In genomic region chr8:84995680-84996079, GRCm38 (mm10) we compare ENCODE assay signal across 14 mouse cellular contexts. TPM values are rescaled to one million over a fixed set of nuclear protein-coding genes. Genes with fewer than 3 reads are reported as not detected.
A peak's percentile ranks its signal among the peaks of the same experiment; 100 is the strongest.
DNase-seq lines count a peak whose midpoint lies in the region; ATAC-seq and TF ChIP-seq lines count a peak whose summit lies in the region.
"Had no signal": no experiment of that assay in that cellular context is flagged by ENCODE, and none has a peak within 500 bp of the region (broad histone marks: within the 10 kb centered on the region; RNA-seq: fewer than 3 reads in every experiment).

No protein-coding gene starts in this region.

- H3K4me2 ChIP-seq in limb, embryonic 11.5 days (ENCODE audit: low read depth, severe bottlenecking): no peak overlapping the region
- H3K4me2 ChIP-seq: stomach, embryonic 15.5 days had no signal

- no peak for TF ChIP-seq CTCF in gastrocnemius, adult 2 months (IDR thresholded peaks at IDR 0.05)

- no peak overlapping the region for H3K27ac ChIP-seq in gastrocnemius, adult 2 months
- H3K27ac ChIP-seq in limb, embryonic 11.5 days (replicated peaks; ENCODE audit: low read depth, low read length): no peak overlapping the region
- H3K27ac ChIP-seq: macrophage; stomach, embryonic 15.5 days had no signal

- no peak for ATAC-seq in limb, embryonic 11.5 days (ENCODE audit: insufficient number of reproducible peaks, low FRiP score, low TSS enrichment, low read depth)

- WGBS in limb, embryonic 11.5 days: 32% methylated on average over 25 of the region's 25 CpGs

- peak; percentile 42 for DNase-seq in gastrocnemius, adult 2 months
- DNase-seq in gastrocnemius, postnatal 25 days: no peak
- DNase-seq in thymus, postnatal 14 days: peak; percentile 22
- DNase-seq in thymus, postnatal 25 days: no peak
- peak; percentile 41 for DNase-seq in limb, embryonic 11.5 days (ENCODE audit: low spot score)
- peak; percentile 63 for DNase-seq in testis, postnatal 14 days (ENCODE audit: low spot score)
- DNase-seq in adrenal gland, postnatal 10 days: no peak
- DNase-seq in urinary bladder, postnatal 25 days (ENCODE audit: low spot score): no peak
- DNase-seq: cerebellum, adult 2 months; kidney, postnatal 25 days had no signal

- intact Hi-C loops in gastrocnemius, adult 2 months (cut with DNase I): no loop called here

- no peak overlapping the region for H3K9ac ChIP-seq in limb, embryonic 11.5 days (ENCODE audit: low read length)
- H3K9ac ChIP-seq: stomach, embryonic 15.5 days had no signal

- no peak overlapping the region for H3K4me3 ChIP-seq in gastrocnemius, adult 2 months
- no peak overlapping the region for H3K4me3 ChIP-seq in limb, embryonic 11.5 days (ENCODE audit: low read depth, low read length)
- H3K4me3 ChIP-seq: stomach, embryonic 15.5 days had no signal

- H3K9me3 ChIP-seq in limb, embryonic 11.5 days (ENCODE audit: control insufficient read depth, low read length): no peaks in the 10 kb centered on the region
- H3K9me3 ChIP-seq: stomach, embryonic 15.5 days had no signal

- no peaks in the 10 kb centered on the region for H3K36me3 ChIP-seq in limb, embryonic 11.5 days (ENCODE audit: control insufficient read depth, insufficient read depth, low read length)

- peaks cover 9% of the 10 kb centered on the region; the same call in 1 of the 2 replicates for H3K4me1 ChIP-seq in limb, embryonic 11.5 days (ENCODE audit: control insufficient read depth, insufficient read depth, low read length)

- H3K27me3 ChIP-seq in limb, embryonic 11.5 days (ENCODE audit: control insufficient read depth, insufficient read depth, low read length): peaks cover 14% of the 10 kb centered on the region
- H3K27me3 ChIP-seq: stomach, embryonic 15.5 days had no signal

RNA-seq across cellular contexts. Expression of gene Hook2, which starts 5.3 kb away (rescaled TPM):
- total RNA-seq in gastrocnemius, adult 2 months (2021): 1 to 10 TPM; 1.4 to 2.0 TPM
- 1 to 10 TPM; 1.1 to 1.3 TPM for total RNA-seq in gastrocnemius, postnatal 25 days (2021)
- 14.5 and 15.2 TPM in 2 replicates for polyA plus RNA-seq in limb, embryonic 11.5 days (2014; fragmentation: Nextera tagmentation; extraction: Ambion mirVana)
- 1 to 10 TPM; 6.5 to 6.6 TPM for total RNA-seq in adrenal gland, postnatal 10 days (2021)

RNA-seq across cellular contexts. Expression of gene Junb, which starts 17.2 kb away (rescaled TPM):
- 10 to 100 TPM in 1 of 2 experiments, 1 to 10 TPM in 1; 5.7 to 10.1 TPM for total RNA-seq in gastrocnemius, adult 2 months (2021)
- 1 to 10 TPM; 5.1 to 6.9 TPM for total RNA-seq in gastrocnemius, postnatal 25 days (2021)
- polyA plus RNA-seq in limb, embryonic 11.5 days (2014; fragmentation: Nextera tagmentation; extraction: Ambion mirVana): 7.2 and 7.7 TPM in 2 replicates
- 100 to 1,000 TPM in 1 of 2 experiments, 10 to 100 TPM in 1; 28.7 to 134 TPM for total RNA-seq in adrenal gland, postnatal 10 days (2021)

RNA-seq across cellular contexts. Expression of gene Best2, which starts 18.7 kb away (rescaled TPM):
- not detected for total RNA-seq in gastrocnemius, adult 2 months (2021)
- total RNA-seq in gastrocnemius, postnatal 25 days (2021): not detected
- polyA plus RNA-seq in limb, embryonic 11.5 days (2014; fragmentation: Nextera tagmentation; extraction: Ambion mirVana): not detected in 2 replicates
- not detected for total RNA-seq in adrenal gland, postnatal 10 days (2021)
- total RNA-seq: left cerebral cortex, postnatal 14 days had no signal
- polyA plus RNA-seq: heart, postnatal 0 days; macrophage had no signal

RNA-seq across cellular contexts. Expression of gene Rnaseh2a, which starts 26.1 kb away (rescaled TPM):
- 10 to 100 TPM; 22.1 to 25.9 TPM for total RNA-seq in gastrocnemius, adult 2 months (2021)
- total RNA-seq in gastrocnemius, postnatal 25 days (2021): 10 to 100 TPM; 22.2 to 24.7 TPM
- 127 and 133 TPM in 2 replicates for polyA plus RNA-seq in limb, embryonic 11.5 days (2014; fragmentation: Nextera tagmentation; extraction: Ambion mirVana)
- 10 to 100 TPM; 88.6 to 91.7 TPM for total RNA-seq in adrenal gland, postnatal 10 days (2021)

RNA-seq across cellular contexts. Expression of gene Prdx2, which starts 26.3 kb away (rescaled TPM):
- 100 to 1,000 TPM; 151 to 245 TPM for total RNA-seq in gastrocnemius, adult 2 months (2021)
- total RNA-seq in gastrocnemius, postnatal 25 days (2021): 100 to 1,000 TPM; 192 to 200 TPM
- 1,235 and 1,326 TPM in 2 replicates for polyA plus RNA-seq in limb, embryonic 11.5 days (2014; fragmentation: Nextera tagmentation; extraction: Ambion mirVana)
- total RNA-seq in adrenal gland, postnatal 10 days (2021): 100 to 1,000 TPM; 477 to 503 TPM

Comparison
In these comparisons a context has a peak if more than half of its experiments do, and no peak if none do; other contexts are left out.
1. DNase-seq: peak in gastrocnemius, adult 2 months (single experiment), thymus, postnatal 14 days (single experiment), limb, embryonic 11.5 days (single experiment) and testis, postnatal 14 days (single experiment); none in gastrocnemius, postnatal 25 days (single experiment), thymus, postnatal 25 days (single experiment), adrenal gland, postnatal 10 days (single experiment) and urinary bladder, postnatal 25 days (single experiment).